Mouse (Mus musculus) right cerebral cortex, postnatal 10 days (tissue): ENCODE results near the gene Col27a1.
A peak's percentile ranks its signal among the peaks of the same experiment; 100 is the strongest.

Source experiments
- DNase-seq, 2 experiments: peaks; one replicate each; pipeline ENCODE4 v3.0.0; 2021; ENCODE audit warnings: low spot score in 2 of 2

The Col27a1 gene

DNA sequence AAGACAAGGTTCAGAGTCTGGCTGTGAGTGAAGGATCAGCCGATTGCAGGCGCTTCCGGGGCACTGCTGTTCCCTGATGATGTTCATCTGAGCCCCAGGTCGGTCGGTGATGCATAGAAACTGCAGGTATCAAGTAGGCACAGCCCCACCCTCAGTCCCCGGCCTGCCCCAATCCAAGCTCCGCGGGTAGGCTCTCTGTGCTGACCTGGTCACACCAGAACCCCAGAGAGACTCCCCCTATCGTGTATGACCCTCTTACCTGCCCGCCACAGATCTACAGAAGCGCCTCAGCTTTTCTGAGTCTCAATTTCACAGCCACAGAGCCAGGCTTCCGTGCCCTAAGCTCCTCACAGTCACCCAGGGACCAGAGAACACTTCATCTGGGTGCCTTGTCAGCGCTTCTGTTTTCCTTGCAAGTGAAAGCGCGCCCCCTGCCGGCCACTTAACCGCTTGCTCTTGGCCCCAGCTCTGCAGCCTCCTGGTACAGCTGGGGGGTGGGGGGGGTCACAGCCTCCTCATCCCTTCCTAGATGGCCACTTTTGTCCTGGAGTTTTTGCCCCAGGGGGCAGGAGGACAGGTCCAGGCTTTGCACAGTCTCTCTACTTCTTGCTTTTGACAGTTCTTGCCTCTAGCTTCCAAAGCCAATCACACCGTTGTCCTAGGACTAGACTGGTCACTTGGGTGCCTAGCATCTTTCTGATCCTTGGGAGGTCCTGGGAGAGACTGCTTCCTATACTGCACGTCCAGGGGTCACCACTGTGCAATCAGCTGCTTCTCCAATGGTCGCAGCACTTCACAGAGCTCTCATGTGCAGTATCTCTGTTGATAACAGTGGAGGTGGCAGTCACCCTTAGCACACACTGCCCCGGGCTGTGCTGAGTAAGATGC is 93.6 kb downstream of the Col27a1 start:
- DNase-seq, result peak; percentile 85 to 93

DNA sequence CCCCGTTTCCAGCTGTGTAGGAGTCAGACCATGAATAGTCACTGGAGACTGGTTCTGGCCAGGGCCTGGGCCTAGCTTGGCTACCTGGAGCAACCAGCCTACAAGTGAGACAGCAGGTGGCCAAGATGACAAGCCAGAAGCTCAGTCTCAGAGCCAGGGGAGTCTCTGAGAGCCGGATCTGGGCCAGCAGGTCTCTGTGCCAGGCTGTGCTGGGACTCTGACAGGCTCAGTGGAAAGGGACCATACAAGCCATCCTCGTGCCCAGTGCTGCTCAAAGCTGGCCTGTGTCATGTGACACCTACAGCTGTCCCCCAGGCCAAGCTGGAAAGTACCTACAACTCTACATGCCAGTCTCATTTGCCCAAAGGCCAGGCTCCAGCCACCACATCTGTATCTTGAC is 94.5 kb downstream of the Col27a1 start:
- DNase-seq, result no peak

DNA sequence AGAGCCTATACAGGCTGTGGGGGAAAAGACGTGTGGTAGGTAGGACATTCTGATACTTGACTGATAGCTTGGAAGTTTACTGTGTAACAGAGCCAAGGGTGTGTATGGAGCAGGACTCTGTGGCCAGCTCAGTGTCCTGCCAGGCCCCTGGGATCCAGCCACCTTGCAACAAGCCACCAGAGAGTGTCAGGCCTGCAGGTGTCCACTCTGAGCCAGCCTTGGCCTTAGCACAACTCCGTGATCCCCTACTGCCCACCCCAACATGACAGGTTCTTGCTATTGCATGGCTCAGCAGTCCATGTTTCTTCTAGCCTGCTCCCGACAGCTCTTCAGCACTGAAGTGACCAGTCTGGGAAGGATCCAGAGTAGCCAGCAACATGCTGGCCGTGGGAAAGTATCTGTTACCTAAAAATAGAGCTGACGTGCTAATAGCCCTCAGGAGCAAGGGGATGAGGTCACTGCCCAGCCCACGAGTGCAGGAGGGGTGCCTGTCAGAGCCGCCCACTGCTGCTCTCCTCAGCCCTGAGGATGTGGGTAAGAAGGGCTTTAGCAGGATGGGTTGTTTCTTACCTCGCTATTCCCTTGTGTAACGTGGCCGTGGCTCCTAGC is 96.5 kb downstream of the Col27a1 start:
- no peak for DNase-seq

DNA sequence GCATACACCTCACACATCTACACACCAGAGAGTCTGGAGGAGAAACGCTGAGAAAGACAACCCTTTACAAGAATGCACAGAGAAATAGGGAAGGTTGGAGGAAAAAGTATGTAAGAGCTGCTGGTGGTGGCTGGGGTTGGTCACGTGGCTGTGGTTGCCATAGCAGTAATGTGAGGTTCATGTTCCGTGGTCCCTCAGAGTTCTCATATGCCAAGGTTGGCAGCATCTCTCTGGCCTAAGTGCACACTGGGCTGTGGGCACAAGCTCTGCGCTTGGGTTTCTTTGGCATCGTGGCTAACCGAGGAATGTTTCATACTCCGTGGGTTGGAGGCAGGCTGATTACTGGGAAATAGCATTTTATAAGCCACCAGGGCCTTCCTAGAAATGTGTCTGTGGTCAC is 97.6 kb downstream of the Col27a1 start:
- no peak for DNase-seq

DNA sequence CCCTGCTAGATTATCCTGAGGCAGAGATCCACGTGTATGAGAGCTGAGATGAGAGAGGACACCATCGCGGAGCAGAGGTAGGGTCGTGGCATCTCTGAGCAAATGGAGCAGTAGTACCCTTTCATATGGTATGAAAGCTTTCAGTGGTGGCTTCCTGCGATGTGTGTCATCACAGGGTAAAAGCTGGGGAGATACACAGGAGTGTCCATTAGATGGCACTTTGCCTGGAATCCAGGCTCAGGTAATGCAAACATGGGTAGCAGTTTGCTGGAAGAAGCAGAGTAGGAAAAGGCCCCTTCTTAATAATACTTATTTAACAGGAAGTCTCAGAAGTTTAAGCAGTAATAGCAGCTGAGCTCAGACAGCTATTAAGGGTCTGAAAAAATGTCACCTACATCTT is 100.3 kb downstream of the Col27a1 start:
- DNase-seq, result no peak

DNA sequence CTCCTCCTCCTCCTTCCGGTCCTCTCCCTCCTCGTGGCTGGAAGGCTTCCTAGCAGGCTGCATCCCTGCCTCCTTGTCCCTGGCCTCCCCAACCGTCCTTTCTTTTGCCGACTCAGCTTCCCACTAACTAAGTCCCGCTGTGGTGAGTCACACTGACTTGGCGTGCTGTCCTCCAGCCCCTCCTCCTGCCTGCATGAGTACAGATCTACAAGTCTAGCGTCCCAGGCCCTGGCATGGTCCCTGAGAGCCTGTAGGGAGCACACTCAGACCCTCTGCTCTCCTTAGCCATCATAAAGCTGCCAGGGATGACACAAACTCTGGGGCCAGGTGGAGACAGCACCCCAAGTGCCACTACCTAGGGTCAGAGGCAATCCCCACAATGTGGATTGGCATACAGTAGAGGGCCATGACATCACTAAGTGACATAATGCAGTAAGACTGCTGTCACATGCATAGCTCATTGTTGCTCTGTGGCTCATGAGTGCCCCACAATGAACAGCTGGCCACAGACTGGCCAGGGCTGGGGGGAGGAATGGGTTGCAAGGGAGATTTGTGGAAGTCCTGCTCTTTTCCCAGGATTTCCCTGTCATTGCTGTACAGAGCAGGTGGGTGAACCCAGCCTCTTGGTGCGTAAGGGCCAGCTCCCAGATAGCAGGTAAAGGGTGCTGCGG is 102.4 kb downstream of the Col27a1 start:
- no peak for DNase-seq

DNA sequence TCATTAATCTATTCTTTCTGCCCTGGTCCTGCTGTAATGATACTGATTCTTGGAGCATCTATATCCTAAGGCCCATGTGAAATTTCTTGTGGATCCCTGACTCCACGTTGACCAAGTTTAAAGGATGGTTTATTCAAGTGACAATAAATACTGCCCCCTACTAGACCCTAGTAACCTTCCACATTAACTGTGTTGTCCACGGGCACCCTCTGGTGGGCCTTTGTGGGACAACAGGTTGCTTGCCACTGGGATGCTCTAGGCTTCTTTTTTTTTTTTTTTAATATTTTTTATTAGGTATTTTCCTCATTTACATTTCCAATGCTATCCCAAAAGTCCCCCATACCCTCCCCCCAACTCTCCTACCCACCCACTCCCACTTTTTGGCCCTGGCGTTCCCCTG is 105.8 kb downstream of the Col27a1 start:
- peak in 1 of 2 experiments; percentile 70 for DNase-seq

DNA sequence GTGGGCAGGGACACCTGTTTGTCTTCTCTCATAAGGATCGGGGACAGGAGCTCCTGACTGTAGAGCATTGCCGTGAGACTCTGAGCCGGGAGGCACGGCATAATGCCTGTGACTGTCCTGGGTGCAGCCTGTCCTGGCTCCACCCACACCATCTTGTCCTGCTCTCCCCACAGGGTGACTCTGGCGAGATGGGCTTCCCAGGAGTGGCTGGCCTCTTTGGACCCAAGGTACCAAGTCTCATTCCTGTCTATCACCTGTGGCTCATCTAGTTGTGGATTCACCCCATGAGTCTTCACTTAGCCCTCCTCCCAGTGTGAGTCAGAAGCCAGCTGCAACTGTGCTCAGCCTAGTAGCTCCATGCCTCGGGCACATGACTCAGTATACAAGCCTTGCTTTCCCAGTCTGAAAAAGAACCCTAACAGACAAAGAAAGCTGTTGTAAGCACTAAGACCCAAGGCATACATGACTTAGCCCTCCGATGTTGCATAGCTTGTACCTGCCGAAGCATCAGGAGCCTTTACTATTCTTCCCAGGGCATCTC is 109.5 kb downstream of the Col27a1 start:
- DNase-seq, result no peak

DNA sequence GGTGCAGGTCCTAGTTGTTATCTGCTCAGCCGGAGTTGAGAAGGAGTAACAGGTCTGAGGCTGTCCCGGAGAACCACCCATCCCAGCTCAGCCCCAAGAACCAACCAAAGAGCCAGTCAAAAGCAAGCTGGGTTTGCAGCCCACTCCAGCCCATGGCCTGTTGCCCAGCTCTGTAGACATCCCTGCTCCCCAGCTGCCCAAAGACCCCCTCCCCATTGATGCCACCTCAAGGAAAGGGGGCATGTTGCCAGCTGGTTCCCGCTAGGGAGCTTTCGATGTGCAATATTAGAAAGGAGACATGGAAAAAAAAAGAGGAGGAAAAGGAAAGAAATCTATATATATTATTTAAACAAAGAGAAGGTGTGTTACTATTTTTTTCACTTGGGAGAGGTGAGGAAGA is 119.6 kb downstream of the Col27a1 start:
- DNase-seq, result no peak

DNA sequence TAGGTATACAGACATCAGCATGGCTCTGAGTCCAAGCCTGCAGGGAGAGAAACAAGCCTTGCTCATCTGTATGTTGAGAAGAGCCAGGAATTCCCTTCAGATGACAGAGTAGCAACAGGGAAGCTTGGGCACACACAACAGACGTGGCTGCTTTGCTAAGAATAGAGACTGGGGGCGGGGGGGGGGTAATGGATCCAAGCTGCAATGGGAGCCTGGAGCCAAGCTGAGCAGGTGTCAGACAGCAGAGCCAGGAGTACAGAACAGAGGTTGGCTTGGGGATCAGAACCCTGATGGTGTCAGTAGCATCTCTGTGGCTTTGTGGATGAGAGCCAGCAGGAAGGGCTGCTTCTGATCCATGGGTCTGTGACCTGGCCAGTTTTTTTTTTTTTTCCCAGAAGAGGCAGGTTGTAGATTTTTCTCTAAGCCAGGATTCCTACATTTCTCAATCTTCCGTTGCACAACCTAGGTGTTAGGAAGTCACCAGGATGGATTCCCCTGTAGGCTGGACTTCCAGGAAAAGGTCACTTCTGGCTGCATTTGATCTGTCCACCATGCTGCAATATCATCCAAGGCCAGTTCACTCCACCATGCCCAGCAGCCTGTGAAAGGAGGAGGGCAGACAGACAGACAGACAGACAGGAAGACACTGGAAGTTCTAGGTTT is 124.7 kb downstream of the Col27a1 start:
- DNase-seq, result peak in 1 of 2 experiments; percentile 49

DNA sequence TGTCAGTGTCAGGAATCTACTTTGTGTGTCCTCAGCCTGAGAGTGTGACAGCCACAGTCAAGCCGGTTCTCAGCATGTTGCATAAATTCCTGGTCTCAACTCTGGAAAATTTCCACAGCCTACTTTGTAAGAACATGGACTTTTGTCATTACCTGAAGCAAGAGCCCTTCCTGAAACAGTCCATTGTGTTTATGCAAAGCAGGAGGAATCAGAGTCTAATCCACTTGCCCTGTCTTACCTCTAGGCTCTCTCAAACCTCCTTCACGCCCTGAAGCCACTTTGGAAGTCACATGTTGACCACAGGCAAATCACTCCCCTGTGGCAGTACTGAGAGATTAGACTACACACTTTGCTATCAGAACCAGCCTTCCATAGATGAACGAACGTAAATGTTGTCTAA is 128.7 kb downstream of the Col27a1 start:
- no peak for DNase-seq

DNA sequence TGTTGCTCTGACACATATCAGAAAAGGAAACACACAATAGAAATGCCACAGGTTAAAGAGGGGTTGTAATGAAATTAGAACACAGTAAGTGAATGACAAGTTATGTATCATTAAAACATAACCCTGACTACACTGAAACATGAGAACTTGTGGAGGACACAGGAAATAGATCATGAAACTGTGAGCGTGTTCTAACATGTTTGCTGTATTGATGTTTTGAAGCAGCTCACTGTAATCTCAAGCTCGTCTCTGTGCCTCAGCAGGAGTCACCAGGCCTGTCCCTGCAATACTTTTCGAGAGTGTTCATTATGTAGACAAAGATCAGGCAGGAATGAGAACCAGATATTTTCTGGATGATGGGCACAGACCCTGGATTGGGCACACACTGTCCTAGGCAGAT is 129.8 kb downstream of the Col27a1 start:
- no peak for DNase-seq

DNA sequence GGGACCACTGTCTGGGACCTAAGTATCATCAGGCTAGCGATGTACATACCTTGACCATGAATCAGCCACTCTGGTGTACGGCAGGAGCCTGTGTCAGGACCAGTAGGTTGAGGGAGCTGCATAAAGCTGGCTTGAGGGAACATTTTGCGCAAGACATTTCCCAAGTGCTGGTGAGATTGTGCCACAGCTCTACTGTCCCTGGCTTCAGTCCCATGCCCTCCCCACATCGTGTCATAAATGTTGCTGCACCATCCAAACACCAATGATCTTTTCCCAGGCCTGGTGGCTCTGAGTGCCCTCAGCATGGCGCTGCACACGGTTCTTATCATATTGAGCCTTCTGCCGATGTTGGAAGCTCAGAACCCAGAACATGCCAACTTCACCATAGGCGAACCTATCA is 130.5 kb downstream of the Col27a1 start, which contains the start of gene Orm1:
Gene Orm1, plus strand, starts transcription at position 266 of the 400 bp plus-strand sequence.
- no peak for DNase-seq

DNA sequence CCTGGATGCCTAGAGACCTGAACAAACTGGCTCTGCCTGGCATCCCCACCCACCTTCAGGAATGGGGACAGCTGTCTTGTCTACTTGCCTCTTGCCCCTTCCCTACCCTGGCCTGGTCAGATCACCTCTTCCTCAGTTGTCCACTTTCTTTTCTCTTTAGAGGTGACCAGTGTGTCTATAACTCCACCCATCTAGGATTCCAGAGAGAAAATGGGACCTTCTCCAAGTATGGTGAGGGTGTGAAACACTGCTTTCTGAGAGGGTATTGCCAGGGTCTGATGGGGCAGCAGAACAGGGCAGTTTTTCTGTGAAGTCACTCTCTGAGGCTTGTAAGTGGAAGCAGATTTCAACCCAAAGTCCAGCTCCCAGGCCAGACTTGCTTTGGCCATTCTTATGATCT is 131.5 kb downstream of the Col27a1 start:
- DNase-seq, result no peak

DNA sequence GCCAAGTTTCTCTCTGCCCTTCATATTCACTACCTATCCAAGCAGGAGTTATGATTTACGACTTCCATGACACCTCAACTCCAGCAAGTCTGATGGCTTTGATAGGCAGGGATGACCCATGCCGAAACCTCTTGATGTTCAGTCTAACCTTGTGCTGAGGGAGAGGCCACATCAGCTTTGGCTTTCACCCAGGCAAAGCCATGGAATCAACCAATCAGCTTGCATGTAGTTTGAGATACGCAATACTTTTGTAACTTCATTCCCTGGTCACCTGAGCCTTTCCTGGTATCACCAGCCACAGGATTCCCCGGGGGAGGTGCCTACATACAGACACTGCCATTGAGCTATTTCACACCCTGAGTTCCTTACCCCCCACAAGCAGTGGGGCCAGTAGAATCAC is 132.9 kb downstream of the Col27a1 start:
- no peak for DNase-seq

DNA sequence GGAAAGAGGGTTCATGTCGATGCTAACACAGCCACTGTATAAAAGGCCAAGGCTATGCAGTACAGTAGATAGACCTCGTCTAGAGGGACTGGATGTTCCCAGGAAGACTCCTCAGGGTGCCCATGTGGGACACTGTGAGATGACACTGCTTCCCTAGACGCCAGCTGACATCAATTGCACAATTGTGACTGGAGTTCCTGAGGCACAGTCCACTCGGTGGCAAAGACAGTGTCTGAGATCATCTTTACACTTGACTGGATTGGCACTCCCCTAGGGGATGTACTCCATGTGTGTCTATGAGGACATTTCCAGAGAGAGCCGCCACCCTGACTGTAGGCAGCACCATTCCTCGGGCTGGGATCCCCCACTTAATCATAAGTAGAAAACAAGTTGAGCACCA is 134.7 kb downstream of the Col27a1 start:
- DNase-seq, result no peak

DNA sequence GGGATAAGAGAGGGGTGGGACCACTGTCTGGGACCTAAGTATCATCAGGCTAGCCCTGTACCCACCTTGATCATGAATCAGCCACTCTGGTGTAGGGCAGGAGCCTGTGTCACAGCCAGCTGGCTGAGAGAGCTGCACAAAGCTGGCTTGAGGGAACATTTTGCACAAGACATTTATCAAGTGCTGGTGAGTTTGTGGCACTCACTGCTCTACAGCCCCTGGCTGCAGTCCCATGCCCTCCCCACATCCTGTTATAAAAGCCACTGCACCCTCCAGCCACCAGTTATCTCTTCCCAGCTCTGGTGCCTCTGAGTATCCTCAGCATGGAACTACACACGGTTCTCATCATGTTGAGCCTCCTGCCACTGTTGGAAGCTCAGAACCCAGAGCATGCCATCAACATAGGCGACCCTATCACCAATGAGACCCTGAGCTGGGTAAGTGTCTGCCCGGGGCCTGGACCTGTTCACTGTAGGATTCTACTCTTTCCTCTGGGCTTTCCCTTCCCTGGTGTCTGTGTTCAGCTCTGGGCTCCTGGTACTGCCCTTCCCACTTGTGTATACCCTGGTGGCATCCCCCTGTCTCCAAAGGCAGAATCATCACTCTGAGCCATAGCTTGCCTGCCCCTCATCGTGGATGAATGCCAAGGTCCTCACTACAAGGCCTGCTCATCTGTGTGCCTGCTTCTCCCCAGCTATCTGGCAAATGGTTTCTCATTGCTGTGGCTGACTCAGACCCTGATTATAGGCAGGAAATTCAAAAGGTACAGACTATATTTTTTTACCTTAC is 142.3 kb downstream of the Col27a1 start, which contains the start of gene Orm3:
Gene Orm3, plus strand, starts transcription at position 286 of the 789 bp plus-strand sequence.
- DNase-seq, result no peak

DNA sequence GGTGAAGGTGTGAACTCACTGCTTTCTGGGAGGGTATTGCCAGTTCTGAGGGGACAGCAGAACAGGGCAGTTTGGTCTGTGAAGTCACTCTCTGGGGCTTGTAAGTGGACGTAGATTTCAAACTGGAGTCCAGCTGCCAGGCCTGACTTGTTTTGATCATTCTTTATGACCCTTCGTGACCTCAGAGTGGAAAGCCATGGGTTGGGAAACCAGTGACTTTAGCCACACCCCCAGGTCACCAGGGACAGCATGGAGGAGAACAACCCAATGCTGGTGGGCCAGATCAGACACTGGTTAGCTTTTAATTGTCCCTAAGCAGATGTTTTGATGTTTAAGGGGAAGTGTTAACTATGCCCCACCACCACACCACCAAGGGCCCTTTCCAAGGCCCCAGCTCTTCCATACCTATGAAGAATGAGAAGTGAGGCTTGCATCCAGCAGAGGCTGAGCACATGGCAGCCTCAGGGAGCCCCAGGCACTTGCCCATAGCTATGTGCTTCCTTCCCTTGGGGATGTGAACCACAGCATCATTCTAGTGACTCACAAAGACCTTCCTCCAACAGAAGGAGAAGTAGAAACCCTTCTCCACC is 143.3 kb downstream of the Col27a1 start:
- no peak for DNase-seq

DNA sequence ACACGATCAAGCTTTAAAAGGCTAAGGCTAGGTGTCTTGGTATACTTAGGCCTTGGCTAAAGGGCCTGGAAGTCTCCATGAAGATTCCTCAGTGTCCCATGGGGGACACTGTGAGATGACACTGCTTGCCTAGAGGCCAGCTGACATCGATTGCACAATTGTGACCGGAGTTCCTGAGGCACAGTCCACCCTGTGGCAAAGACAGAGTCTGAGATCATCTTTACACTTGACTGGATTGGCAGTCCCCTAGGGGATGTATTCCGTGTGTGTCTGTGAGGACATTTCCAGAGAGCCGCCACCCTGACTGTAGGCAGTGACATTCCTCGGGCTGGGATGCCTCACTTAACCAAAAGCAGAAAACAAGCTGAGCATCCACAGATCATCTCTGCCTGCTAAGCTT is 146.1 kb downstream of the Col27a1 start:
- DNase-seq, result no peak

DNA sequence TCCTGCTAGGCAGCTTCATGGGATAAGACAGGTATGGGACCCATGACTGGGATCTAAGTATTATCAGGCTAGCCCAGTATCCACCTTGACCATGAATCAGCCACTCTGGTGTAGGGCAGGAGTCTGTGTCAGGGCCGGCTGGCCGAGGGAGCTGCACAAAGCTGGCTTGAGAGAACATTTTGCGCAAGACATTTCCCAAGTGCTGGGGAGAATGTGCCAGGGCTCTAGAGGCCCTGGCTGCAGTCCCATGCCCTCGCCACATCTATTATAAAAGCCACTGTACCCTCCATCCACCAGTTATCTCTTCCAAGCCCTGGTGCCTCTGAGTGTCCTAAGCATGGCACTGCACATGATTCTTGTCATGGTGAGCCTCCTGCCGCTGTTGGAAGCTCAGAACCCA is 148.3 kb downstream of the Col27a1 start, which contains the start of gene Orm2:
Gene Orm2, plus strand, starts transcription at position 300 of the 400 bp plus-strand sequence.
- no peak for DNase-seq
